8 mouse cellular contexts compared by ENCODE assay signal in the genomic region with DNA sequence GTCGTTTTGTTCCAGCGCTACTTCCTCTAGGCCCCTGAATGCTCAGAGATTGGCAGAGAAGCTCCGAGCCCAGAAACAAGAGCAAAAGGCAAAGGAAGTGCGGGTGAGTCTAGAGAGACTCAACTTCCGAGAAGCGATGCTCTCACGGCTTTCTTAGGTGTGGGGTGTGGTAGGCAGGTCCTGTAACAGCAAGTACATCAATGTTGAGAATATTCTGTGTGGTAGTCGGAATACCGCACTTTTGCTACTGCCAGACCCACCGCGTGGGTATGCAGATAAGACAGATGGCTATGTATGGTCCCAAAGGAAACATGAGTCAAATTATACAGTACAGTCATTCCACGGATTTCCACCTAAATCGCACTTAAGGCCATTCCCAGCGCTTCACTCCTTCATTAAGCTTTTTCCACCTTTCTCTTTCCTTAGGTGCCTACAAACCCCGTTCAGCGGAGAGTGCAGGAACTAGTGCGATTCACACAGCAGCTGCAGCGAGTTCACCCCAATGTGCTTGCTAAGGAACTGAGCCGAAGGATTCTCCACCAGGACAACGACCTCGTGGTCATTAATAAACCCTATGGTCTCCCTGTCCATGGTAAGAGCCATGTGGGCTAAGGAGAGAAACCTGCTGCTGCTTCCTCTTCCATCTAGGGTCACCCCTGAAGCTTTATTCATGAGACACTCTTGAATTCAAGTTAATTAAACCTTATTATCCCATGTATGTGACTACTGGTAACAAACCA. TPM values are rescaled to one million over a fixed set of nuclear protein-coding genes. Genes with fewer than 3 reads are reported as not detected.
DNase-seq lines count a peak whose midpoint lies in the region; ATAC-seq and TF ChIP-seq lines count a peak whose summit lies in the region.

No protein-coding gene starts in this region.

- ATAC-seq in heart, embryonic 12.5 days (ENCODE audit: insufficient number of reproducible peaks, low FRiP score): peak; percentile 40; the same call in 1 of the 2 replicates
- ATAC-seq in neural tube, embryonic 13.5 days (ENCODE audit: low read depth): peak; percentile 48

- intact Hi-C loops in heart, postnatal 36 days (cut with DNase I): loop anchor here (1.0 to 5.0 kb wide), 2 partner anchors 57 to 236 kb away; a partner anchor contains a TSS

- H3K9ac ChIP-seq in heart, embryonic 12.5 days: peak overlapping the region; percentile 75
- H3K9ac ChIP-seq in neural tube, embryonic 13.5 days: peak overlapping the region; percentile 80

- no peak for TF ChIP-seq POLR2A in embryonic fibroblast, embryonic 13.5 days (IDR thresholded peaks at IDR 0.05; ENCODE audit: low read depth, low read length)

- peaks cover 15% of the 10 kb centered on the region for H3K4me1 ChIP-seq in heart, embryonic 12.5 days (replicated peaks)
- peaks cover 2% of the 10 kb centered on the region; the same call in 1 of the 2 replicates for H3K4me1 ChIP-seq in embryonic fibroblast, embryonic 13.5 days (ENCODE audit: control insufficient read depth, insufficient read depth, low read length)
- H3K4me1 ChIP-seq in neural tube, embryonic 13.5 days (replicated peaks): peaks cover 21% of the 10 kb centered on the region

- no peak overlapping the region for H3K27ac ChIP-seq in heart, embryonic 12.5 days (ENCODE audit: poor library complexity, severe bottlenecking)
- H3K27ac ChIP-seq in embryonic fibroblast, embryonic 13.5 days (ENCODE audit: insufficient read depth, low read length): no peak overlapping the region; the same call in 1 of the 2 replicates
- peak overlapping the region; percentile 39; the same call in 1 of the 2 replicates for H3K27ac ChIP-seq in neural tube, embryonic 13.5 days (replicated peaks)

- H3K27me3 ChIP-seq in heart, embryonic 12.5 days (replicated peaks): no peaks in the 10 kb centered on the region
- H3K27me3 ChIP-seq in neural tube, embryonic 13.5 days: no peaks in the 10 kb centered on the region

- no peaks in the 10 kb centered on the region for H3K9me3 ChIP-seq in heart, embryonic 12.5 days (replicated peaks)
- no peaks in the 10 kb centered on the region for H3K9me3 ChIP-seq in neural tube, embryonic 13.5 days

- 3% methylated on average over 21 of the region's 21 CpGs for WGBS in heart, embryonic 12.5 days
- 3% methylated on average over 21 of the region's 21 CpGs for WGBS in neural tube, embryonic 13.5 days

- H3K4me3 ChIP-seq in heart, embryonic 12.5 days: peak overlapping the region; percentile 78
- peak overlapping the region; percentile 61 for H3K4me3 ChIP-seq in embryonic fibroblast, embryonic 13.5 days (ENCODE audit: insufficient read depth, low read length)
- H3K4me3 ChIP-seq in neural tube, embryonic 13.5 days: peak overlapping the region; percentile 71

- no peak for TF ChIP-seq CTCF in embryonic fibroblast, embryonic 13.5 days (IDR thresholded peaks at IDR 0.05; ENCODE audit: borderline replicate concordance, insufficient read depth, low read length)

- DNase-seq in heart, postnatal 36 days: no peak
- peak; percentile 21 for DNase-seq in ES-CJ7 (ENCODE audit: low read depth, low spot score)
- peak; percentile 21 for DNase-seq in kidney, postnatal 10 days
- DNase-seq in thymus, postnatal 36 days: no peak
- DNase-seq in layer of hippocampus, postnatal 14 days (ENCODE audit: low spot score in 2 of 2): no peak

- peaks cover 22% of the 10 kb centered on the region for H3K36me3 ChIP-seq in heart, embryonic 12.5 days
- peaks cover 17% of the 10 kb centered on the region for H3K36me3 ChIP-seq in neural tube, embryonic 13.5 days

- peak overlapping the region; percentile 91 for H3K4me2 ChIP-seq in heart, embryonic 12.5 days
- H3K4me2 ChIP-seq in neural tube, embryonic 13.5 days: peak overlapping the region; percentile 78

RNA-seq across cellular contexts. Expression of a gene that starts 0.5 kb away (rescaled TPM):
- 22.1 and 24.4 TPM in 2 replicates for polyA plus RNA-seq in heart, embryonic 12.5 days (2016; fragmentation: Nextera tagmentation; extraction: Ambion mirVana)
- 10 to 100 TPM; 12.6 to 15.3 TPM for total RNA-seq in heart, postnatal 36 days (2021)
- polyA plus RNA-seq in embryonic fibroblast, embryonic 13.5 days (2011; ENCODE audit: insufficient read length, low read depth, missing spikeins): 9.7 and 11.0 TPM in 2 replicates
- polyA plus RNA-seq in neural tube, embryonic 13.5 days (2015; fragmentation: Nextera tagmentation; extraction: Ambion mirVana): 19.8 and 20.9 TPM in 2 replicates
- 10 to 100 TPM; 10.1 to 10.9 TPM for total RNA-seq in layer of hippocampus, postnatal 14 days (2021)

RNA-seq across cellular contexts. Expression of a gene that starts 0.5 kb away (rescaled TPM):
- polyA plus RNA-seq in heart, embryonic 12.5 days (2016; fragmentation: Nextera tagmentation; extraction: Ambion mirVana): 26.6 and 28.5 TPM in 2 replicates
- total RNA-seq in heart, postnatal 36 days (2021): 10 to 100 TPM; 13.4 to 17.1 TPM
- polyA plus RNA-seq in embryonic fibroblast, embryonic 13.5 days (2011; ENCODE audit: insufficient read length, low read depth, missing spikeins): 30.3 and 31.4 TPM in 2 replicates
- polyA plus RNA-seq in neural tube, embryonic 13.5 days (2015; fragmentation: Nextera tagmentation; extraction: Ambion mirVana): 63.8 and 74.8 TPM in 2 replicates
- total RNA-seq in layer of hippocampus, postnatal 14 days (2021): 10 to 100 TPM; 24.5 to 28.6 TPM

RNA-seq across cellular contexts. Expression of a gene that starts 57.3 kb away (rescaled TPM):
- 62.2 and 67.6 TPM in 2 replicates for polyA plus RNA-seq in heart, embryonic 12.5 days (2016; fragmentation: Nextera tagmentation; extraction: Ambion mirVana)
- total RNA-seq in heart, postnatal 36 days (2021): 10 to 100 TPM; 85.5 to 91.0 TPM
- 24.1 and 28.5 TPM in 2 replicates for polyA plus RNA-seq in embryonic fibroblast, embryonic 13.5 days (2011; ENCODE audit: insufficient read length, low read depth, missing spikeins)
- polyA plus RNA-seq in neural tube, embryonic 13.5 days (2015; fragmentation: Nextera tagmentation; extraction: Ambion mirVana): 41.4 and 43.1 TPM in 2 replicates
- 10 to 100 TPM; 41.5 to 46.4 TPM for total RNA-seq in layer of hippocampus, postnatal 14 days (2021)

Comparison
In these comparisons a context has a peak if more than half of its experiments do, and no peak if none do; other contexts are left out.
1. DNase-seq: peak in ES-CJ7 (single experiment) and kidney, postnatal 10 days (single experiment); none in heart, postnatal 36 days (0 of 2), thymus, postnatal 36 days (0 of 2) and layer of hippocampus, postnatal 14 days (0 of 2).
2. Peak in every context shown above with its lines, with median percentiles within 50 percentile points of each other: H3K4me3 ChIP-seq.